Mouse (Mus musculus) heart, embryonic 12.5 days (tissue): ENCODE results near the gene Ncoa6. TPM values are rescaled to one million over a fixed set of nuclear protein-coding genes. Genes with fewer than 3 reads are reported as not detected.
A peak's percentile ranks its signal among the peaks of the same experiment; 100 is the strongest.

Source experiments
- ATAC-seq: fragments of 200-750 bp; cut with Nextera tagmentation; 2 replicates; pipeline ENCODE4 v1.8.0; 2017; ENCODE audit warnings: moderate TSS enrichment, moderate library complexity; ENCODE audit not compliant: insufficient number of reproducible peaks, low FRiP score
- H3K27ac ChIP-seq: fragments of 300-500 bp; sonication (generic); 2 replicates; pipeline ENCODE4 v1.5.1; 2016; ENCODE audit warnings: mild to moderate bottlenecking, moderate library complexity; ENCODE audit not compliant: poor library complexity, severe bottlenecking
- H3K27me3 ChIP-seq: fragments of 300-500 bp; sonication (generic); replicated peaks from 2 replicates; pipeline ENCODE4 v1.6.1; 2016; ENCODE audit warnings: mild to moderate bottlenecking, moderate library complexity
- H3K36me3 ChIP-seq: fragments of 300-500 bp; sonication (generic); 2 replicates; pipeline ENCODE4 v1.6.1; 2016; ENCODE audit warnings: mild to moderate bottlenecking, moderate library complexity
- H3K4me1 ChIP-seq: fragments of 300-500 bp; sonication (generic); replicated peaks from 2 replicates; pipeline ENCODE4 v1.6.1; 2016; ENCODE audit warnings: mild to moderate bottlenecking
- H3K4me2 ChIP-seq: fragments of 300-500 bp; sonication (generic); 2 replicates; pipeline ENCODE4 v1.6.1; 2016; ENCODE audit warnings: mild to moderate bottlenecking, moderate library complexity
- H3K4me3 ChIP-seq: fragments of 300-500 bp; sonication (generic); 2 replicates; pipeline ENCODE4 v1.5.1; 2016; ENCODE audit warnings: mild to moderate bottlenecking
- H3K9ac ChIP-seq: fragments of 300-500 bp; sonication (generic); 2 replicates; pipeline ENCODE4 v1.6.1; 2016; ENCODE audit warnings: mild to moderate bottlenecking, moderate library complexity
- H3K9me3 ChIP-seq: fragments of 300-500 bp; sonication (generic); replicated peaks from 2 replicates; pipeline ENCODE4 v1.6.1; 2016; ENCODE audit warnings: mild to moderate bottlenecking, moderate library complexity
- WGBS: fragments of 180-500 bp; shearing (Covaris S2); methylation state at CpG from one replicate; pipeline ENCODE4 v1.1.7; 2016; 5-methylcytosine and 5-hydroxymethylcytosine counted together
- polyA plus RNA-seq: library from polyadenylated mRNA; unstranded; fragments of >200 nt; fragmentation: Nextera tagmentation; extraction: Ambion mirVana; gene quantifications from 2 replicates; pipeline ENCODE4 v1.2.1, GENCODE M21; 2016

The Ncoa6 gene
- polyA plus RNA-seq, 1 experiment from 2014 or later: 19.2 TPM

GRCm38 (mm10) chr2:155436445-155436844 lies 37.2 kb downstream of the Ncoa6 start:
- no peak for ATAC-seq
- no peak overlapping the region for H3K27ac ChIP-seq
- no peak overlapping the region for H3K4me3 ChIP-seq
- H3K4me1 ChIP-seq: no peaks in the 10 kb centered on the region
- H3K36me3 ChIP-seq: peaks cover 46% of the 10 kb centered on the region
- no peak overlapping the region for H3K4me2 ChIP-seq
- no peak overlapping the region for H3K9ac ChIP-seq
- no peaks in the 10 kb centered on the region for H3K9me3 ChIP-seq
- no peaks in the 10 kb centered on the region for H3K27me3 ChIP-seq

GRCm38 (mm10) chr2:155420911-155421310 lies 52.8 kb downstream of the Ncoa6 start:
- ATAC-seq: no peak
- H3K27me3 ChIP-seq: no peaks in the 10 kb centered on the region
- H3K4me1 ChIP-seq: no peaks in the 10 kb centered on the region
- 83% methylated on average over 2 of the region's 2 CpGs for WGBS
- H3K9ac ChIP-seq: no peak overlapping the region
- H3K4me2 ChIP-seq: no peak overlapping the region
- H3K36me3 ChIP-seq: peaks cover 47% of the 10 kb centered on the region
- H3K9me3 ChIP-seq: no peaks in the 10 kb centered on the region
- no peak overlapping the region for H3K27ac ChIP-seq
- H3K4me3 ChIP-seq: no peak overlapping the region

GRCm38 (mm10) chr2:155404635-155405034 lies 69.1 kb downstream of the Ncoa6 start:
- H3K4me3 ChIP-seq: no peak overlapping the region
- no peaks in the 10 kb centered on the region for H3K4me1 ChIP-seq
- H3K4me2 ChIP-seq: no peak overlapping the region
- H3K9me3 ChIP-seq: no peaks in the 10 kb centered on the region
- H3K27ac ChIP-seq: no peak overlapping the region
- ATAC-seq: no peak
- H3K27me3 ChIP-seq: no peaks in the 10 kb centered on the region
- peaks cover 69% of the 10 kb centered on the region for H3K36me3 ChIP-seq
- 78% methylated on average over 1 of the region's 1 CpGs for WGBS
- H3K9ac ChIP-seq: no peak overlapping the region

- no peaks in the 10 kb centered on the region for H3K9me3 ChIP-seq
- peaks cover 61% of the 10 kb centered on the region for H3K36me3 ChIP-seq
- no peak overlapping the region for H3K27ac ChIP-seq
- H3K4me2 ChIP-seq: no peak overlapping the region
- WGBS: 97% methylated on average over 4 of the region's 4 CpGs
- ATAC-seq: no peak
- H3K27me3 ChIP-seq: no peaks in the 10 kb centered on the region
- no peaks in the 10 kb centered on the region for H3K4me1 ChIP-seq
- no peak overlapping the region for H3K4me3 ChIP-seq
- no peak overlapping the region for H3K9ac ChIP-seq
Measured at GRCm38 (mm10) chr2:155401926-155402325, 71.8 kb downstream of the Ncoa6 start.

- H3K36me3 ChIP-seq: peaks cover 57% of the 10 kb centered on the region
- ATAC-seq: no peak
- no peak overlapping the region for H3K27ac ChIP-seq
- no peaks in the 10 kb centered on the region for H3K9me3 ChIP-seq
- H3K4me1 ChIP-seq: peaks cover 2% of the 10 kb centered on the region; the same call in 1 of the 2 replicates
- no peaks in the 10 kb centered on the region for H3K27me3 ChIP-seq
- no peak overlapping the region for H3K4me2 ChIP-seq
- H3K4me3 ChIP-seq: no peak overlapping the region
- H3K9ac ChIP-seq: no peak overlapping the region
Measured at GRCm38 (mm10) chr2:155400276-155400675, 73.4 kb downstream of the Ncoa6 start.

- H3K4me1 ChIP-seq: peaks cover 3% of the 10 kb centered on the region; the same call in 1 of the 2 replicates
- no peak overlapping the region for H3K9ac ChIP-seq
- no peaks in the 10 kb centered on the region for H3K27me3 ChIP-seq
- no peaks in the 10 kb centered on the region for H3K9me3 ChIP-seq
- H3K27ac ChIP-seq: no peak overlapping the region
- 84% methylated on average over 5 of the region's 5 CpGs for WGBS
- peaks cover 48% of the 10 kb centered on the region for H3K36me3 ChIP-seq
- H3K4me3 ChIP-seq: no peak overlapping the region
- no peak overlapping the region for H3K4me2 ChIP-seq
- no peak for ATAC-seq
Measured at GRCm38 (mm10) chr2:155394586-155394985, 79.1 kb downstream of the Ncoa6 start.

- ATAC-seq: no peak
- WGBS: 90% methylated on average over 2 of the region's 2 CpGs
- Histone ChIP-seq H3K4me2 (no peak overlapping the region), H3K4me3 (no peak overlapping the region), H3K36me3 (peaks cover 60% of the 10 kb centered on the region), H3K27ac (no peak overlapping the region), H3K9ac (no peak overlapping the region), H3K9me3 (no peaks in the 10 kb centered on the region), H3K27me3 (no peaks in the 10 kb centered on the region), H3K4me1 (peaks cover 21% of the 10 kb centered on the region)
Measured at GRCm38 (mm10) chr2:155388573-155388972, 85.1 kb downstream of the Ncoa6 start.

- H3K27me3 ChIP-seq: no peaks in the 10 kb centered on the region
- H3K4me2 ChIP-seq: no peak overlapping the region
- peaks cover 34% of the 10 kb centered on the region for H3K4me1 ChIP-seq
- no peaks in the 10 kb centered on the region for H3K9me3 ChIP-seq
- H3K36me3 ChIP-seq: peaks cover 58% of the 10 kb centered on the region
- no peak overlapping the region for H3K9ac ChIP-seq
- no peak overlapping the region for H3K4me3 ChIP-seq
- H3K27ac ChIP-seq: no peak overlapping the region
- ATAC-seq: no peak
- WGBS: 73% methylated on average over 4 of the region's 4 CpGs
Measured at GRCm38 (mm10) chr2:155387052-155387451, 86.6 kb downstream of the Ncoa6 start.

- WGBS: 35% methylated on average over 27 of the region's 27 CpGs
- H3K4me3 ChIP-seq: no peak overlapping the region
- peaks cover 58% of the 10 kb centered on the region for H3K36me3 ChIP-seq
- peaks cover 34% of the 10 kb centered on the region for H3K4me1 ChIP-seq
- no peak overlapping the region for H3K9ac ChIP-seq
- H3K9me3 ChIP-seq: no peaks in the 10 kb centered on the region
- H3K27me3 ChIP-seq: no peaks in the 10 kb centered on the region
- no peak overlapping the region for H3K27ac ChIP-seq
- no peak for ATAC-seq
- no peak overlapping the region for H3K4me2 ChIP-seq
Measured at GRCm38 (mm10) chr2:155386534-155386899, 87.2 kb downstream of the Ncoa6 start.

GRCm38 (mm10) chr2:155385731-155386533 lies 87.8 kb downstream of the Ncoa6 start:
- no peaks in the 10 kb centered on the region for H3K9me3 ChIP-seq
- peaks cover 37% of the 10 kb centered on the region for H3K4me1 ChIP-seq
- 61% methylated on average over 18 of the region's 18 CpGs for WGBS
- peaks cover 52% of the 10 kb centered on the region for H3K36me3 ChIP-seq
- no peaks in the 10 kb centered on the region for H3K27me3 ChIP-seq
- H3K4me3 ChIP-seq: no peak overlapping the region
- H3K9ac ChIP-seq: 0 out of 2 replicates have a peak overlapping the region, but pooled peaks have one; percentile 7
- no peak overlapping the region for H3K4me2 ChIP-seq
- H3K27ac ChIP-seq: no peak overlapping the region
- no peak for ATAC-seq

- 36% methylated on average over 7 of the region's 7 CpGs for WGBS
- Histone ChIP-seq H3K4me3 (no peak overlapping the region), H3K4me1 (peaks cover 42% of the 10 kb centered on the region)
Measured at GRCm38 (mm10) chr2:155385090-155385489, 88.6 kb downstream of the Ncoa6 start.

More at GRCm38 (mm10) chr2:155385090-155385489, 88.6 kb downstream of the Ncoa6 start:
- Histone ChIP-seq H3K36me3 (peaks cover 46% of the 10 kb centered on the region), H3K4me2 (no peak overlapping the region), H3K27me3 (peaks cover 3% of the 10 kb centered on the region), H3K9ac (no peak overlapping the region), H3K9me3 (no peaks in the 10 kb centered on the region), H3K27ac (no peak overlapping the region)
- ATAC-seq: no peak
